Mouse (Mus musculus): Measurements from ENCODE around the gene Rps21. TPM values are rescaled to one million over a fixed set of nuclear protein-coding genes. Genes with fewer than 3 reads are reported as not detected.
"Not testable (repeated sequence)": the region's sequence is repeated elsewhere in the genome, so short reads cannot be mapped to it uniquely, and the experiment has no call there.

Rps21 gene
- polyA plus RNA-seq, 1 experiment from 2014 or later: 631 TPM

DNA sequence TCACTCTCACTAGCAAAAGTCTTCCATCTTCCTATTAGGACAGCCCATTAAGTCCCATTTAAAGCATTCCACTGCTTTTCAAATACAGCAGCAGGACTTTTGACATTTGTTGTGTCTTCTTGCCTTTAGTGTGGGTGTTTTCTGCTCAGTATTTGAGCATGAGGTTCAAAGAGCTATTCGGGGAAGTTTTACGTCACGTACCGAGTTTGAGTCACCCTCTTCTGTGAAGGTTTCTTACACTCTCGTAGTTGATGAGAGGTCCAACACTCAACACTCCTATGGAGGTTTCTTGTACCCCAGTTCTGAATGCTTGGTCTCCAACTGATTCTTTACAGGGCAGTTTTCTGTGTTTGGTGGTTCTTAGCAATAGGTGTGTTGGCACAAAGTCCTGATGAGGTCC lies 9.3 kb upstream of the Rps21 start:
- no peak overlapping the region for H3K4me3 ChIP-seq (replicated peaks)
- no peaks in the 10 kb centered on the region for H3K4me1 ChIP-seq (replicated peaks)
- H3K36me3 ChIP-seq: no peaks in the 10 kb centered on the region
- no peak overlapping the region for H3K27ac ChIP-seq
- no peak for ATAC-seq (ENCODE audit: insufficient number of reproducible peaks, insufficient read depth, low FRiP score, low TSS enrichment, low read depth)
- WGBS: 89% methylated on average over 5 of the region's 5 CpGs
- H3K4me2 ChIP-seq: no peak overlapping the region
- H3K9ac ChIP-seq (replicated peaks): no peak overlapping the region
- no peaks in the 10 kb centered on the region for H3K9me3 ChIP-seq
- no peaks in the 10 kb centered on the region for H3K27me3 ChIP-seq

DNA sequence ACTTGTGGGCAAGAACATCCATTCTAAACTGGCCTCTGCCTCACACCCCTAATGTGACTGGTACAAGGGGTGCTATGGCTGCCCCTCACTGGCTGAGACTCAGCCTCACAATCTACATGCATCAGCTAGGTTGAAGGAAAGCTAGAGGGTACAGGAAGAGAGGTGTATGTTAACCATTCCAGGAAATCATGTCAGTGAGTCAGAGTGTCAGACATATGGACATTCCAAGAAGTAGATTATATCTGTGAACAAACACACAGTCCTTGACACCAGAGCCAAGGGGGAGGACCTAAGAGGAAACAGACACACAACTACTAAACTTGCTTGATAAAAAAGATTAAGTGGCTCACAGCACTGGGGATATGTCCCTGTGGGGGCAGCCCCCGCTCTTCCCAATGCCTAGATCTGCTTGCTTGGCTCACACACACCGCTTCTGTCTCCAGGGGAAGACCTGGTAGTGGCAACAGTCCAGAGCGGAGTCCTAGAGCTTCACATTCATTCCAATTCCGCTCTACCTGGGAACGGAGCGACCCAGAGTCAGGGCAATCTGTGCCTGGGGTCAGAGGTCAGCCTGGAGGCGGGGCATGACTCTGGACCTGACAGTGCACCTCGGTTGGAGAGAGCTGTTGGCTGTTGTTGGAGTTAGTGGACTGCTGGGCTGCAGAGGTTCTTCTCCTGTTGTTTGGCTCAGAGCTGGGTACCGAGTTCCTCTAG lies 8.1 kb upstream of the Rps21 start:
- Histone ChIP-seq H3K4me3 (replicated peaks) (no peak overlapping the region), H3K4me2 (no peak overlapping the region), H3K9me3 (no peaks in the 10 kb centered on the region), H3K36me3 (no peaks in the 10 kb centered on the region), H3K4me1 (replicated peaks) (no peaks in the 10 kb centered on the region), H3K9ac (replicated peaks) (no peak overlapping the region), H3K27me3 (no peaks in the 10 kb centered on the region), H3K27ac (no peak overlapping the region)
- WGBS: 69% methylated on average over 9 of the region's 9 CpGs
- ATAC-seq (ENCODE audit: insufficient number of reproducible peaks, insufficient read depth, low FRiP score, low TSS enrichment, low read depth): no peak

DNA sequence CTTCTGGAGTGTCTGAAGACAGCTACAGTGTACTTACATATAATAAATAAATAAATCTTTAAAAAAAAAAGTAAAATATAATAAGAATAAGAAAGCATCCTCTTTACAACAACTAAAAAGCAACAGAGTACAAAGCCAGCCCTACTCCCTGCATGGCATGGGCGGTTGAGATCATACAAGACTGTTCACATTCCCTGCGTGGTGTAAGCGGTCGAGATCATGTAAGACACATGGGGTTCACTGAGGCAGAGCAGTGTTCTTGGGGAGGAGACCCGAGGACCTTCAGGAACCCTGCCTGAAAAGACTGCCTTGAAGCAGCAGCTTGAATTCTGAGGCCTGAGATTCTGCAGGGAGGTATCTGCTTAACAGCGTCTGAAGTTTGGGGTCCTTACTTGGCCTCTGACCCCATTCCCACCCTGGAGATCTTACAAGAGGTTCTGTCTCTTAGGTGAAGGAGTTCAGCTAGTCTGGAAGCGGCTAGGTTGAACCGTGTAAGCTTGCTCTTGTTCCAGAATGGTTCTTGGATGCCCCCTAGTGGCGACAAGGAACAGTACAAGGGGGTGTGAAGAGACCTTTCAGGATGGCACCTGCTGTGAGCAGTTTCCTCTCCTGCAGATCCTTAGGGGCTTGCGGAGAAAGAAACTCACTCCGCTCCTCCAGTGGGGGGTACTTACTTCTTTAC lies 6.1 kb upstream of the Rps21 start:
- Histone ChIP-seq H3K4me3 (replicated peaks) (no peak overlapping the region), H3K4me1 (replicated peaks) (peaks cover 3% of the 10 kb centered on the region), H3K27ac (no peak overlapping the region), H3K9me3 (no peaks in the 10 kb centered on the region), H3K27me3 (no peaks in the 10 kb centered on the region), H3K4me2 (no peak overlapping the region), H3K9ac (replicated peaks) (no peak overlapping the region), H3K36me3 (no peaks in the 10 kb centered on the region)
- WGBS: 33% methylated on average over 11 of the region's 11 CpGs
- ATAC-seq (ENCODE audit: insufficient number of reproducible peaks, insufficient read depth, low FRiP score, low TSS enrichment, low read depth): peak; percentile 83

DNA sequence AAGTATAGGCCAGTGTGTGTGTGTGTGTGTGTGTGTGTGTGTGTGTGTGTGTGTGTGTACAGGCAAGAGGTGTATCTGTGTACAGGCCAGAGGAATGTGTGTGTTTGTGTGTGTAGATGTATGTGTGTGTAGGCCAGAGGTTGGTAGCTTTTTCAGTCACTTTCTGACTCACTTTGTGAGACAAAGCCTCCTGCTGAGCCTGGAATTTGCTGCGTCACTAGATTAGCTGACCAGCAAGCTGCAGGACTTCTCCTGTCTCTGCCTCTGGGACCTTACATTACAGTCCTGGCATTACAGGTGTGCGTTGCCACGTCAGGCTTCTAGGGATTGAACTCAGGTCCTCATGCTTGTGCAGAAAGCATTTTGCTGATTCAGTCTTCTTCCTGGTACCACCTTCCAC lies 5.3 kb upstream of the Rps21 start:
- Histone ChIP-seq H3K27ac (no peak overlapping the region), H3K4me1 (replicated peaks) (peaks cover 6% of the 10 kb centered on the region), H3K4me3 (replicated peaks) (no peak overlapping the region), H3K9ac (replicated peaks) (no peak overlapping the region), H3K27me3 (no peaks in the 10 kb centered on the region), H3K36me3 (no peaks in the 10 kb centered on the region), H3K9me3 (no peaks in the 10 kb centered on the region), H3K4me2 (no peak overlapping the region)
- WGBS: 55% methylated on average over 3 of the region's 3 CpGs
- ATAC-seq (ENCODE audit: insufficient number of reproducible peaks, insufficient read depth, low FRiP score, low TSS enrichment, low read depth): no peak

DNA sequence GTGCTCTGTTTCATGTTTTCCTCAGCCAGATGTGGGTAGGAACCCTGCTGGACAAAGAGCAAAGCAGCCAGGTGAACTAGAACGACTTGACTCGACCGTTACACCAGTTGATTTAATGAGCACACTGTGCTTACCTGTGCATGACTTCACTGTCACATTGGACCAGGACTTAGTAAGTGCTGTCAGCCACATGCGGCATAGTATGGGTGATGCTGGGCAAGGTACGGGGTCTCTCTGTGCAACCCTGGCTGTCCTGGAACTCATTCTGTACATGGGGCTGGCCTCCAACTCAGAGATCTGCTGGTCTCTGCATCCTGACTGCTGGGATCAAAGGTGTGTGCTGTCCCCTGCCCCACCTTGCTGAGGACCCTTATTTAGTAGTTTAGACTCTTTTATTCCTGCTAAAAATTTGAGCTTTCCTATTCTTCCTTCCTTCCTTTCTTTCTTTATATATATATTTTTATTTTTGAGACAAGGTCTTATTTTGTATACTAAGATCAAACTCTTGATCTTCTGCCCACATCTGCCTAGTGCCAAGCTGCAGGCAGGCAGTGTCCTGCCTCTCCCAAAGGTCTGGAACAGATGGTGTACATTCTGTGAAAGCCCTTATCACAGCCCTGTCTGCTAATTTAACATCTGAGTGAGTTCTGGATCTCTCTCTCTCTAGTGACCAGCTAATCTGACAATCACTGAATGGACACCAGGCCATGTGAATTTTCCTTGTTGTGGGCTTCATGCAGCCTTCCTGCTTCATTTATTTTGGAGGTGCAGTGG lies 2.6 kb upstream of the Rps21 start:
- Histone ChIP-seq H3K4me1 (replicated peaks) (peaks cover 14% of the 10 kb centered on the region), H3K9me3 (no peaks in the 10 kb centered on the region), H3K4me3 (replicated peaks) (no peak overlapping the region), H3K4me2 (no peak overlapping the region), H3K27ac (no peak overlapping the region), H3K9ac (replicated peaks) (no peak overlapping the region), H3K27me3 (no peaks in the 10 kb centered on the region), H3K36me3 (peaks cover 17% of the 10 kb centered on the region)
- ATAC-seq (ENCODE audit: insufficient number of reproducible peaks, insufficient read depth, low FRiP score, low TSS enrichment, low read depth): no peak
- 93% methylated on average over 5 of the region's 5 CpGs for WGBS

DNA sequence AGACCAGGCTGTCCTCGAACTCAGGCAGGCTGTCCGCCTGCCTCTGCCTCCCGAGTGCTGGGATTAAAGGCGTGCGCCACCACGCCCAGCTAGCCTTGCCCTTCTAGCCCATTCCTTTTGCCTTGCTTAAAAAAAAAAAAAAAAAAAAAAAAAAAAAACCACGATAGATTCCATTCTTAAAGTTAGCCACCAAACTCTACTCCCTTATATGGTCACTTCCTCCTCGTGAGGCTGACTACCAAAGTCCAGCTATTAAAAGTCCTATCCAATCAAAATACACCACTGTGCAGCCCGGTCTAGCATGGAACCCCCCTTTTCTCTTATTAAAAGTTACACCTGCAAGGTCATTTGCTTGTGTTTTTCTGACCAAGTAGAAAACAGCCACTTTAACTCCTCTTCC lies 1.5 kb upstream of the Rps21 start:
- Histone ChIP-seq H3K9ac (replicated peaks) (no peak overlapping the region), H3K27me3 (no peaks in the 10 kb centered on the region), H3K4me3 (replicated peaks) (peak overlapping the region; percentile 87), H3K27ac (no peak overlapping the region; the same call in 1 of the 2 replicates), H3K4me1 (replicated peaks) (peaks cover 14% of the 10 kb centered on the region), H3K4me2 (peak overlapping the region; percentile 84), H3K9me3 (no peaks in the 10 kb centered on the region), H3K36me3 (peaks cover 28% of the 10 kb centered on the region)
- WGBS: 91% methylated on average over 9 of the region's 9 CpGs
- ATAC-seq (ENCODE audit: insufficient number of reproducible peaks, insufficient read depth, low FRiP score, low TSS enrichment, low read depth): no peak

DNA sequence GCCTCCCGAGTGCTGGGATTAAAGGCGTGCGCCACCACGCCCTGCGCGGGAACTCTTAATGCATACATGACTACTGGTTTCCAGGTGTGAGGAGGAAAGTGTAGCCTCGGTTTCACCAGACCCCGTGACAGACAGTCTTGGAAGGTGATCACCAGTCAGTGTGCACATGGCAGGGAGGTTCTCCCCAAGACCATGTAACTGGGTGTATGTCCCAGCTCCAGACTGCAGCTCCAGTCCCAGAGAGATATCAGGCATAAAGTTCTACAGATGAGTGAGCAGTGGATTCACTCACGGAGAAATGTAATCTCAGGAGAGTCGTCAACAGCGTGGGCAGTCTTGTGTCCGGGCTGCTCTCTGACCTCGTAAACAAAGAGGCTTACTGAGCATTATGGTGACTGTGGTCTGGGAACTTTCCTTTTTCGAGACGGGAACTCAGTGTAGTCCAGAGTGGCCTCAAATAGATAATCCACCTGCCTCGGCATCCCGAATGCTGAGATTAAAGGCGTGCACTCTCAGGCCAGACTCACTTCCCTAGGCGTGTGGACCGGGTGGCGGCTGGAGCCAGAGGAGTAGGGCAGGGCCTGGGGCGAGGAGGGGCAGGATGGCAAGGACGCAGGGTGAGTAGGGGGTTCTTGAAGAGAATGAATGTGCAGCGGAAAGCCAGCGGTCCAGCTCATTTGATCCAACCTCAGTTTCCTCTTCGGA lies 729 bp upstream of the Rps21 start:
- peak overlapping the region; percentile 71 for H3K9ac ChIP-seq (replicated peaks)
- peak overlapping the region; percentile 84 for H3K4me2 ChIP-seq
- peak overlapping the region; percentile 87 for H3K4me3 ChIP-seq (replicated peaks)
- H3K4me1 ChIP-seq (replicated peaks): peaks cover 14% of the 10 kb centered on the region
- no peaks in the 10 kb centered on the region for H3K27me3 ChIP-seq
- peak overlapping the region; percentile 95 for H3K27ac ChIP-seq
- peak; percentile 73 for ATAC-seq (ENCODE audit: insufficient number of reproducible peaks, insufficient read depth, low FRiP score, low TSS enrichment, low read depth)
- WGBS: 23% methylated on average over 26 of the region's 26 CpGs
- H3K9me3 ChIP-seq: no peaks in the 10 kb centered on the region
- peaks cover 35% of the 10 kb centered on the region for H3K36me3 ChIP-seq

DNA sequence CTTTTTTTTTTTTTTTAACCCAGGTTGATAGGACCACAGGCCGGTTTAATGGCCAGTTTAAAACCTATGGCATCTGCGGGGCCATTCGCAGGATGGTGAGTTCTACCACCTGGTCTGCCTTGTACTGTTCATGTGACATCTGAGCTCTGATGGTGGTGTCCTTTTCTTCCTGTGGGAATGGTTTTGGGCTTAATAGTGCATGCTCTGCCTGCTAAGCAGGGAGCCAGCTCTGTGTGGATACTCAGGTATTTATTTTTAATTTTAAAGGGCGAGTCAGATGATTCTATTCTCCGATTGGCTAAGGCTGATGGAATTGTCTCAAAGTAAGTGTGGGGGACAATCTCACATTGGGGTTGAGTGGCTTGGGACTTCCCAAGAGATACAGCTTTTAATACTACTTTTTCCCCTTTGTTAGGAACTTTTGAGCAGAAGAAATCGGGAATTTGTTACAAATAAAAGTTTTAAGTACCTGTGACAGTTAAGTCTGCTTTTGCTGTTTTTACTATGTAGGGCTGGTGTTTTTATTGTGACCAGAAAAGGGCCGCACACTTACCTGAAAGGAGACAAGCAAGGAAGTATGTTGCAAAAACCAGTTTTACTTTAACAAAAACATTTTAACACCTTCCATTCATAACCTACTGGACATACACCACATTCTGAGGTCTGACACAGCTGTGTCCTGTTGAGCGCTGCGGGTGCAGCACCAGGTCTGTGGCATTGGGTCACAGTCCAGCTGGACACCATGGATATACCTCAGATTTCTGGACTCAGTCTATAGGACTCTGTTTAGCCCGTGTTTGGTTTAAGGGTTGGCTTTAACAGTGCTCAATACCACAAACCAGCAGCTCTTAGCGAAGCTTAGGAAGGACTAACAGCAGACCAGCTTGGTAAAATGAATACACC lies 1.0 kb downstream of the Rps21 start:
- WGBS: 48% methylated on average over 11 of the region's 11 CpGs
- ATAC-seq (ENCODE audit: insufficient number of reproducible peaks, insufficient read depth, low FRiP score, low TSS enrichment, low read depth): no peak
- peak overlapping the region; percentile 87 for H3K4me3 ChIP-seq (replicated peaks)
- H3K9me3 ChIP-seq: no peaks in the 10 kb centered on the region
- peaks cover 53% of the 10 kb centered on the region for H3K36me3 ChIP-seq
- H3K4me1 ChIP-seq (replicated peaks): peaks cover 14% of the 10 kb centered on the region
- no peak overlapping the region for H3K27ac ChIP-seq
- peak overlapping the region; percentile 89 for H3K4me2 ChIP-seq
- H3K9ac ChIP-seq (replicated peaks): peak overlapping the region; percentile 91
- no peaks in the 10 kb centered on the region for H3K27me3 ChIP-seq

DNA sequence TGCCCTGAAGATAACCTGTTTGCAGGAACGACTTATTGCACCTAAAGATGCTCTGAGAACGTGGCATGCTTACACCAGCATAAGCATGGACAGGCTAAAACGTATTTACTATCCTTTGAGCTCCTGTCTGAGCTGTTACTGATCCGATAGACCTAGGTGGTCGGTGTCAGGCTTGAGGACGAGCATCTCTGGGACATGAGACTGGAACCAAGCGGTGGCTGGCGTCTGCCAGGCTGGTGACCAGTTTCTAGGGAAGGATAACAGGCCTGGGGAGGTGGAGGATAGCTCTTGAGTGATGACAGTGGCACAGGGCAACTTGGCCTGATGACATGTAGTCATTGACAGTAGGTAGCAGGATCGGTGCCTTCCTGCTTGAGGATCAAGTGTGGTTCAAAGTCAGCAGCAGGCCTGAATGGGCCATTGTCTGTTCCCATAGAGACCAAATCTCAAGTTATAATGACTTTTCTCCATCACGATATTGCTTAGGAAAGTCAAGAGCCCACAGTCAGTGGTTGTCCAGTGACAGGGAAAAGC lies 1.8 kb downstream of the Rps21 start:
- WGBS: 84% methylated on average over 10 of the region's 10 CpGs
- not testable (repeated sequence) for ATAC-seq (ENCODE audit: insufficient number of reproducible peaks, insufficient read depth, low FRiP score, low TSS enrichment, low read depth); H3K9me3 ChIP-seq; H3K4me3 ChIP-seq (replicated peaks); H3K27ac ChIP-seq; H3K27me3 ChIP-seq; H3K4me2 ChIP-seq
- peaks cover 14% of the 10 kb centered on the region for H3K4me1 ChIP-seq (replicated peaks)
- 0 out of 2 replicates have a peak overlapping the region, but pooled peaks have one; percentile 40 for H3K9ac ChIP-seq (replicated peaks)
- H3K36me3 ChIP-seq: peaks cover 61% of the 10 kb centered on the region

Data from limb, embryonic 12.5 days (tissue).